Mouse (Mus musculus): ENCODE measurements at regions not wholly inside any gene's neighbourhood (a gene's known extent, or its start where the extent isn't known, plus 50 kb on each side); places are given as distances from the start of the nearest gene placed in this dataset.

DNA sequence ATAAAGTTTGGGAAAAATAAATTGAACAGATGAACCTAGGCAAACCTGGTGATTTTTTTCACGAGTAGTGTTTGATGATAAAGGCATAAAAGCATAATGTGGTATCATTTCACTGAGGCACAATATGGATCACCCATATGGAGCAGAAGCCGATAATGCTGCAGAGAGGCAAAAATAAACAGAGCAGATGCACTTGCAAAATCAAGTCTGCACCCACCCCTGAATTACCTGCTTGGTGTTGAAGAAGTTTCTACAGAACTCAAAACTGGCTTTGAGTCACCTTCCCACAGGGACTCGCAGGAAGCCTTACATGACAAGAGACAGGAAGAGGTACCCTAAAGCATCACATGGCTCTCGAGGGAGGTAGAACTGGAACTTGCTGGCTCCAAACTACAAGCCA is 328.1 kb downstream of the Rnf144a start:
- no peaks in the 10 kb centered on the region for H3K4me1 ChIP-seq
- no peaks in the 10 kb centered on the region for H3K9me3 ChIP-seq (replicated peaks)
- 92% methylated on average over 4 of the region's 4 CpGs for WGBS
- H3K27me3 ChIP-seq (ENCODE audit: low read depth, poor library complexity, severe bottlenecking): no peaks in the 10 kb centered on the region
- H3K36me3 ChIP-seq: no peaks in the 10 kb centered on the region
- no peak for DNase-seq (ENCODE audit: low spot score)
- no peak overlapping the region for H3K4me3 ChIP-seq
- H3K27ac ChIP-seq: no peak overlapping the region

DNA sequence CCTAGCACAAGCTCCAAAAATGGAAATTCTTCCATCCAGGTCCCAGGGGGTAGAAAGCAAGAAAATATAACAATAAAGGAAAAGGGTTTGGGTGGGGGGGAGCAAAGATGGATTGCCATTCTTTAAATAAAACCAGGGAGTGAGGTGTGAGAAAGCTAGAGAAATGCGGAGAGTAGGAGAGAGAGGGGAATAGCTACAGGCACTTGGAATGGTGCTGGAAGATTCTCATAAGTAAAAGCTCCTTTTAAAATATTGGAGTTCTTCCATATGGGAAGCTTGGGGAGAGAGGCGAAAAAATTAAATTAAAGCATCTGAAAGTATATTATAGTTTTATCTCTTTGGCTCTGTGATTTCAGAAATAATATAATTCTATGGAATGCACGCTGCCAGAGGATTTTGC is 328.6 kb downstream of the Rnf144a start:
- 89% methylated on average over 3 of the region's 3 CpGs for WGBS
- no peaks in the 10 kb centered on the region for H3K9me3 ChIP-seq (replicated peaks)
- H3K4me1 ChIP-seq: no peaks in the 10 kb centered on the region
- H3K27ac ChIP-seq: no peak overlapping the region
- no peak overlapping the region for H3K4me3 ChIP-seq
- no peaks in the 10 kb centered on the region for H3K36me3 ChIP-seq
- no peak for DNase-seq (ENCODE audit: low spot score)
- H3K27me3 ChIP-seq (ENCODE audit: low read depth, poor library complexity, severe bottlenecking): no peaks in the 10 kb centered on the region

DNA sequence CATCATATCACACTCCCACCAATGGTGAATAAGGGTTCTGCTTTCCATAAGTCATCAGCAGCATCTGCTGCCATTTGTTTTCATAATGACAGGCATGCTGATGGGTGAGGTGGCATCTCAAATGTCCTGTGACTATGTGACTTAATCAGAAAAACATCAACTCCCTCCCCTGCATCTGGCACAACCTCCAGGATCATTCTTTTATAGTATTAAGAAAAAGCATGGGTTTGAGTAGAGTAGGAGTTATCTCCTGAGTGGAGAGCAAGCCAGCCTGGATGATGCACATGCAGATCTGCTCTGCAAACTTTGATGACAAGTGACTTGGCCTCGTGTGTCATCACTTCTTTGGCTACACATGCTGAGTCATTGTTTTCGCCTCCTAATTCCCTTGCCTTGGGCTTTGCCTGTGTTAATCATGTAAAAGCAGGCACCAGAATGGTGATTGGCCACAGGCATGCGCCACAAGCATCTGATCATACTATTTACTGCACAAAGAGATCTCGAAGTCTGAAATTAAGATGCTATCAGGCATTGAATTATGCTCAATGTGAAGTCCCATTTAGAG is 335.9 kb downstream of the Rnf144a start:
- no peak overlapping the region for H3K27ac ChIP-seq
- no peaks in the 10 kb centered on the region for H3K27me3 ChIP-seq (ENCODE audit: low read depth, poor library complexity, severe bottlenecking)
- H3K9me3 ChIP-seq (replicated peaks): no peaks in the 10 kb centered on the region
- no peak overlapping the region for H3K4me3 ChIP-seq
- H3K36me3 ChIP-seq: no peaks in the 10 kb centered on the region
- H3K4me1 ChIP-seq: no peaks in the 10 kb centered on the region
- WGBS: 75% methylated on average over 4 of the region's 4 CpGs
- DNase-seq (ENCODE audit: low spot score): no peak

- WGBS: 44% methylated on average over 9 of the region's 9 CpGs
- H3K27me3 ChIP-seq (ENCODE audit: low read depth, poor library complexity, severe bottlenecking): no peaks in the 10 kb centered on the region
These were observed 339.3 kb downstream of the Rnf144a start for GRCm38 (mm10) chr12:26075638-26076254.

GRCm38 (mm10) chr12:26072180-26072579 is 342.9 kb downstream of the Rnf144a start:
- no peaks in the 10 kb centered on the region for H3K36me3 ChIP-seq
- H3K27ac ChIP-seq: no peak overlapping the region
- WGBS: 88% methylated on average over 7 of the region's 7 CpGs
- peaks cover 31% of the 10 kb centered on the region for H3K27me3 ChIP-seq (ENCODE audit: low read depth, poor library complexity, severe bottlenecking)
- no peaks in the 10 kb centered on the region for H3K9me3 ChIP-seq (replicated peaks)
- no peak overlapping the region for H3K4me3 ChIP-seq
- peaks cover 11% of the 10 kb centered on the region for H3K4me1 ChIP-seq
- no peak for DNase-seq (ENCODE audit: low spot score)

More at GRCm38 (mm10) chr12:26075638-26076254, 339.3 kb downstream of the Rnf144a start:
- Histone ChIP-seq H3K4me1 (no peaks in the 10 kb centered on the region), H3K4me3 (no peak overlapping the region), H3K9me3 (replicated peaks) (no peaks in the 10 kb centered on the region), H3K27ac (no peak overlapping the region), H3K36me3 (no peaks in the 10 kb centered on the region)
- no peak for DNase-seq (ENCODE audit: low spot score)

- H3K4me3 ChIP-seq: no peak overlapping the region
- peaks cover 11% of the 10 kb centered on the region for H3K4me1 ChIP-seq
- H3K27ac ChIP-seq: no peak overlapping the region
- no peaks in the 10 kb centered on the region for H3K9me3 ChIP-seq (replicated peaks)
- peak; percentile 76 for DNase-seq (ENCODE audit: low spot score)
- WGBS: 13% methylated on average over 3 of the region's 3 CpGs
- H3K27me3 ChIP-seq (ENCODE audit: low read depth, poor library complexity, severe bottlenecking): peaks cover 31% of the 10 kb centered on the region
- no peaks in the 10 kb centered on the region for H3K36me3 ChIP-seq
These were observed 343.4 kb downstream of the Rnf144a start for GRCm38 (mm10) chr12:26071610-26072009.

- H3K9me3 ChIP-seq (replicated peaks): no peaks in the 10 kb centered on the region
- H3K27ac ChIP-seq: 0 out of 2 replicates have a peak overlapping the region, but pooled peaks have one; percentile 22
- H3K4me1 ChIP-seq: peaks cover 11% of the 10 kb centered on the region
- H3K27me3 ChIP-seq (ENCODE audit: low read depth, poor library complexity, severe bottlenecking): peaks cover 31% of the 10 kb centered on the region
- no peak for DNase-seq (ENCODE audit: low spot score)
- WGBS: 37% methylated on average over 4 of the region's 4 CpGs
- H3K4me3 ChIP-seq: peak overlapping the region; percentile 36
- no peaks in the 10 kb centered on the region for H3K36me3 ChIP-seq
These were observed 346.4 kb downstream of the Rnf144a start for GRCm38 (mm10) chr12:26068685-26069008.

GRCm38 (mm10) chr12:26067866-26068684 is 347.0 kb downstream of the Rnf144a start:
- Histone ChIP-seq H3K4me1 (peaks cover 11% of the 10 kb centered on the region), H3K27me3 (ENCODE audit: low read depth, poor library complexity, severe bottlenecking) (peaks cover 31% of the 10 kb centered on the region), H3K9me3 (replicated peaks) (no peaks in the 10 kb centered on the region), H3K27ac (peak overlapping the region; percentile 22; the same call in 1 of the 2 replicates), H3K36me3 (no peaks in the 10 kb centered on the region), H3K4me3 (peak overlapping the region; percentile 36)
- WGBS: 7% methylated on average over 24 of the region's 24 CpGs
- peak; percentile 60 for DNase-seq (ENCODE audit: low spot score)

DNA sequence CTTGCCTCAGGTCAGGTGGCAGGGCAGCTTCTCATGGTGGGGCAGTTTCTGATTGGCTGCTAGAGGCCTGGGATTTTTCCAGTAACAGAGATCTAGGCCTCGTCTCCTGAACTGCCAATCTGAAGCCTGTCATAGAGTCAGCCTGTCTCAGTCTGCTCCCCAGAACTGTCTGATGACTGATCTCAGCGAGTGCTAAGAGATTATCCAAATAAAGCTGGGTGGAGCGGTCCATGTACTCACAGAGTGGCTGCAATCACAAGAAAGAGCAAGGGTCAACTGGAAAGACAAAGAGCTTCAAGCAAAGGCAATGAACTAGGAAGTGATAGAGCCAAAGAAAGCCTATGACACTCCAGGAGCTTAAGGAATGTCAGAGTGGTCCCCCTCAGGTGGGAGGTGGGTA is 354.7 kb downstream of the Rnf144a start:
- WGBS: 53% methylated on average over 3 of the region's 3 CpGs
- Histone ChIP-seq H3K9me3 (replicated peaks) (no peaks in the 10 kb centered on the region), H3K4me1 (0 out of 2 replicates have a peak, but pooled peaks cover 6% of the 10 kb centered on the region), H3K27ac (no peak overlapping the region), H3K36me3 (no peaks in the 10 kb centered on the region), H3K4me3 (no peak overlapping the region), H3K27me3 (ENCODE audit: low read depth, poor library complexity, severe bottlenecking) (no peaks in the 10 kb centered on the region)
- DNase-seq (ENCODE audit: low spot score): no peak

- Histone ChIP-seq H3K4me3 (no peak overlapping the region), H3K27me3 (ENCODE audit: low read depth, poor library complexity, severe bottlenecking) (no peaks in the 10 kb centered on the region), H3K36me3 (no peaks in the 10 kb centered on the region), H3K4me1 (0 out of 2 replicates have a peak, but pooled peaks cover 6% of the 10 kb centered on the region), H3K9me3 (replicated peaks) (no peaks in the 10 kb centered on the region), H3K27ac (no peak overlapping the region)
- WGBS: 86% methylated on average over 4 of the region's 4 CpGs
- DNase-seq (ENCODE audit: low spot score): no peak
These were observed 356.0 kb downstream of the Rnf144a start for GRCm38 (mm10) chr12:26059090-26059489.

DNA sequence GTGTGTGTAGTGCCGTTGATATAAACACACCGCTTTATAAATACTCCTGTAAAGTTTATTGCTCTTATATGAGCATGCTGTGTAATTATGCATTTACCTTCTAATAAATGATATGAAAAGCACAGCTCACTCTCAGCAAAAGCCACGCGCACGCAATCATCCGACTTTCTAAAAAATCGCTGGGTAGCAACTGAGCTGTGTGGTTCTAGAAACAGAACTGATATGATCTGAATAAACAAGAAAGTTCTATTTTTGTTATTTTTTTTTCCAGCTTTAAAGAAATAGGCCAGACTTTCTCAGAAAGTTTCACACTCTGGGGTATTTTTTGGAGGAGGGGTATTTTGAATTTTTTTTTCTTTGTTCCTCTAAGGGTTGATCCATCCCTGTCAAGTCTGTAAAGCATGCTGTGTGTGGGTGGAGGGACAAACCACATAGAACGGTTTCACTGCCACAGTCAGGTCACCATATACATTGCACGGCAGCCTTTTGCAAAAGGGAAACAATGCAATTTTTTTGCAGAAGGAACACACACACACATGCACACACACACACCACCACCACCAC is 357.5 kb downstream of the Rnf144a start:
- H3K27me3 ChIP-seq (ENCODE audit: low read depth, poor library complexity, severe bottlenecking): no peaks in the 10 kb centered on the region
- H3K36me3 ChIP-seq: no peaks in the 10 kb centered on the region
- DNase-seq (ENCODE audit: low spot score): no peak
- no peak overlapping the region for H3K4me3 ChIP-seq
- WGBS: 94% methylated on average over 9 of the region's 9 CpGs
- 0 out of 2 replicates have a peak, but pooled peaks cover 6% of the 10 kb centered on the region for H3K4me1 ChIP-seq
- no peaks in the 10 kb centered on the region for H3K9me3 ChIP-seq (replicated peaks)
- no peak overlapping the region for H3K27ac ChIP-seq

- Histone ChIP-seq H3K27ac (no peak overlapping the region), H3K9me3 (replicated peaks) (no peaks in the 10 kb centered on the region), H3K36me3 (no peaks in the 10 kb centered on the region), H3K27me3 (ENCODE audit: low read depth, poor library complexity, severe bottlenecking) (no peaks in the 10 kb centered on the region), H3K4me3 (no peak overlapping the region), H3K4me1 (no peaks in the 10 kb centered on the region)
- no peak for DNase-seq (ENCODE audit: low spot score)
- WGBS: 85% methylated on average over 6 of the region's 6 CpGs
These were observed 368.1 kb downstream of the Rnf144a start for GRCm38 (mm10) chr12:26046991-26047390.

DNA sequence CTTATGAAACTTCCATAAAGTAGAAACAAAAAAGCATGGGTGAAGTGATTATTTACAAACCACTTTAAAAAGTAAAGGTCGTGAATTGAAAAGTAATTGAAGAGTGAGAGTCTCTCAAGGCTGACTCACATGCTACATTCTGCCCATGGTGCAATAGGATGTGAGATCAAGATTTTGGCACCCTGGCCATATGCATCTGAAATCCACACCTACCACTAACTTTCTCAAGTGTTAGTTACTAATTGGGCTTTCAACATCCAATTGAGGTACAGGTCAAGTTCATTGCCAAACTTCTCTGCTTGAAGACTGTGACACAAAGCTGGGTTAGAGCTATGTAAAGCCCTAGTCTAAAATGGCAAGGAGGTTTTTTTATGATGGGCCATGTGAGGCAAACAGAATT is 369.7 kb downstream of the Rnf144a start:
- Histone ChIP-seq H3K4me3 (no peak overlapping the region), H3K9me3 (replicated peaks) (no peaks in the 10 kb centered on the region), H3K36me3 (no peaks in the 10 kb centered on the region), H3K4me1 (no peaks in the 10 kb centered on the region), H3K27me3 (ENCODE audit: low read depth, poor library complexity, severe bottlenecking) (no peaks in the 10 kb centered on the region), H3K27ac (no peak overlapping the region)
- no peak for DNase-seq (ENCODE audit: low spot score)
- WGBS: 98% methylated on average over 1 of the region's 1 CpGs
